Mouse (Mus musculus): ENCODE results near the gene Strap.
A peak's percentile ranks its signal among the peaks of the same experiment; 100 is the strongest.

The Strap gene

GRCm38 (mm10) chr6:137776981-137777380 is 42.1 kb downstream of the Strap start:
- DNase-seq (ENCODE audit: low spot score in 2 of 2) = no peak

GRCm38 (mm10) chr6:137783899-137784637 is 49.2 kb downstream of the Strap start:
- no peak for DNase-seq (ENCODE audit: low spot score in 2 of 2)

- no peak for DNase-seq (ENCODE audit: low spot score in 2 of 2)
Measured at GRCm38 (mm10) chr6:137788976-137789590, 54.2 kb downstream of the Strap start.

- DNase-seq (ENCODE audit: low spot score in 2 of 2) = no peak
Measured at GRCm38 (mm10) chr6:137789658-137790057, 54.8 kb downstream of the Strap start.

GRCm38 (mm10) chr6:137795494-137795893 is 60.6 kb downstream of the Strap start:
- peak; percentile 4 to 30 for DNase-seq (ENCODE audit: low spot score in 2 of 2)

- no peak for DNase-seq (ENCODE audit: low spot score in 2 of 2)
Measured at GRCm38 (mm10) chr6:137796596-137797567, 62.0 kb downstream of the Strap start.

- no peak for DNase-seq (ENCODE audit: low spot score in 2 of 2)
Measured at GRCm38 (mm10) chr6:137799253-137799652, 64.4 kb downstream of the Strap start.

Data from natural killer cell, adult 2 months (primary cell).